Mouse (Mus musculus) liver (tissue): ENCODE measurements around the gene Taok1.
A peak's percentile ranks its signal among the peaks of the same experiment; 100 is the strongest.
"Not testable (repeated sequence)": the region's sequence is repeated elsewhere in the genome, so short reads cannot be mapped to it uniquely, and the experiment has no call there.

ENCODE experiments used
- DNase-seq: peaks from one replicate; pipeline ENCODE4 v3.0.0-alpha.2; 2020; ENCODE audit warnings: mixed read lengths

Gene Taok1

GRCm38 (mm10) chr11:77607538-77608455 lies at the start of gene Taok1:
Gene Taok1 (minus strand): TSS chr11:77607815.
- DNase-seq: peak; percentile 98

- not testable (repeated sequence) for DNase-seq
Measured at GRCm38 (mm10) chr11:77653406-77654190, 46.0 kb upstream of the Taok1 start.

GRCm38 (mm10) chr11:77652484-77652883 lies 44.9 kb upstream of the Taok1 start:
- DNase-seq: no peak

- no peak for DNase-seq
Measured at GRCm38 (mm10) chr11:77648878-77649277, 41.3 kb upstream of the Taok1 start.

- DNase-seq: no peak
Measured at GRCm38 (mm10) chr11:77645481-77645880, 37.9 kb upstream of the Taok1 start.

GRCm38 (mm10) chr11:77641390-77641789 lies 33.8 kb upstream of the Taok1 start:
- DNase-seq: no peak

- DNase-seq: peak; percentile 79
Measured at GRCm38 (mm10) chr11:77630257-77630670, 22.6 kb upstream of the Taok1 start.

- no peak for DNase-seq
Measured at GRCm38 (mm10) chr11:77629476-77629875, 21.9 kb upstream of the Taok1 start.

GRCm38 (mm10) chr11:77626596-77627535 lies 19.3 kb upstream of the Taok1 start:
- peak; percentile 59 for DNase-seq

- peak; percentile 57 for DNase-seq
Measured at GRCm38 (mm10) chr11:77625061-77625855, 17.6 kb upstream of the Taok1 start.

- DNase-seq: peak; percentile 36
Measured at GRCm38 (mm10) chr11:77624441-77625060, 16.9 kb upstream of the Taok1 start.

GRCm38 (mm10) chr11:77624002-77624401 lies 16.4 kb upstream of the Taok1 start:
- DNase-seq: no peak

GRCm38 (mm10) chr11:77621902-77622535 lies 14.4 kb upstream of the Taok1 start:
- DNase-seq: no peak

- no peak for DNase-seq
Measured at GRCm38 (mm10) chr11:77615084-77615624, 7.5 kb upstream of the Taok1 start.

- peak; percentile 51 for DNase-seq
Measured at GRCm38 (mm10) chr11:77606835-77607537, 629 bp downstream of the Taok1 start.

- DNase-seq: no peak
Measured at GRCm38 (mm10) chr11:77606469-77606834, 1.2 kb downstream of the Taok1 start.

GRCm38 (mm10) chr11:77597266-77597665 lies 10.3 kb downstream of the Taok1 start:
- no peak for DNase-seq

GRCm38 (mm10) chr11:77591388-77591787 lies 16.2 kb downstream of the Taok1 start:
- no peak for DNase-seq

GRCm38 (mm10) chr11:77590801-77591200 lies 16.8 kb downstream of the Taok1 start:
- DNase-seq: no peak

- DNase-seq: no peak
Measured at GRCm38 (mm10) chr11:77585201-77585600, 22.4 kb downstream of the Taok1 start.
